25 mouse cellular contexts compared by ENCODE assay signal in the genomic region with DNA sequence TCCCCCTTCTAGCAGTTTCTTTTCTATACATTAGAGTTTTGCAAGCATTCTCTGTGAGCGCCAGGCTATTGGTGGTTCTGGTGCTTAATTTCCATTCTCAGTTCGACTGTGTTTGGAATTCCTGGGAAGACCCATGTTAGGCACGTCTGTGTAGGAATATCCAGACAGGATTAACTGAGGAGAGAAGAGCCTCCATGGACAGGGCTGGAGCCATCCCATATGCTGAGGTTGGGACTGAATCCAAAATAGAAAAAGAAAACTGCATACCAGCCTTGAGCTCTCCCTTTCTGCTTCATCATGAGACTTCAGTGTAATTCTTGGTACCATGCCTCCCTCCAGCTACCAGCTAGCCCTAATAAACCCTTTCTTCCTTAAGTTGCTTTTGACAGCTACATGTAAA.
DNase-seq lines count a peak whose midpoint lies in the region; ATAC-seq and TF ChIP-seq lines count a peak whose summit lies in the region.
"Had no signal": no experiment of that assay in that cellular context is flagged by ENCODE, and none has a peak within 500 bp of the region (broad histone marks: within the 10 kb centered on the region; RNA-seq: fewer than 3 reads in every experiment).

No protein-coding gene starts in this region.

- no peak overlapping the region for H3K9ac ChIP-seq in intestine, embryonic 14.5 days (ENCODE audit: low read length)
- no peak overlapping the region for H3K9ac ChIP-seq in intestine, postnatal 0 days (ENCODE audit: low read depth, low read length)
- no peak overlapping the region for H3K9ac ChIP-seq in lung, embryonic 14.5 days
- H3K9ac ChIP-seq in intestine, embryonic 16.5 days (ENCODE audit: low read depth, low read length) = no peak overlapping the region
- no peak overlapping the region for H3K9ac ChIP-seq in stomach, embryonic 16.5 days (ENCODE audit: low read length)
- H3K9ac ChIP-seq: embryonic facial prominence, embryonic 13.5 days; forebrain, embryonic 13.5 days; hindbrain, embryonic 13.5 days had no signal

- TF ChIP-seq POLR2A in lung, adult 2 months (IDR thresholded peaks at IDR 0.05; ENCODE audit: borderline replicate concordance, extremely low read depth, low read depth, low read length) = no peak

- 35% methylated on average over 3 of the region's 3 CpGs for WGBS in intestine, embryonic 14.5 days
- 62% methylated on average over 3 of the region's 3 CpGs for WGBS in intestine, postnatal 0 days
- 46% methylated on average over 3 of the region's 3 CpGs for WGBS in lung, embryonic 14.5 days
- WGBS in lung, adult 2 months = 73% methylated on average over 3 of the region's 3 CpGs
- WGBS in intestine, embryonic 16.5 days = 44% methylated on average over 3 of the region's 3 CpGs
- 34% methylated on average over 3 of the region's 3 CpGs for WGBS in stomach, embryonic 16.5 days

- TF ChIP-seq CTCF in intestine, postnatal 0 days (IDR thresholded peaks at IDR 0.05; ENCODE audit: low read depth) = no peak
- TF ChIP-seq CTCF in lung, embryonic 14.5 days (IDR thresholded peaks at IDR 0.05; ENCODE audit: low read depth) = no peak
- no peak for TF ChIP-seq CTCF in lung, adult 2 months (IDR thresholded peaks at IDR 0.05; ENCODE audit: insufficient read depth, low read length)

- no peaks in the 10 kb centered on the region for H3K27me3 ChIP-seq in intestine, embryonic 14.5 days (replicated peaks; ENCODE audit: control insufficient read depth, insufficient read depth, low read length)
- no peaks in the 10 kb centered on the region for H3K27me3 ChIP-seq in intestine, postnatal 0 days (replicated peaks; ENCODE audit: control insufficient read depth, insufficient read depth, low read length)
- no peaks in the 10 kb centered on the region for H3K27me3 ChIP-seq in lung, embryonic 14.5 days (ENCODE audit: insufficient read depth, low read length)
- H3K27me3 ChIP-seq in intestine, embryonic 16.5 days (replicated peaks; ENCODE audit: control insufficient read depth, insufficient read depth, low read length) = no peaks in the 10 kb centered on the region
- no peaks in the 10 kb centered on the region for H3K27me3 ChIP-seq in stomach, embryonic 16.5 days (ENCODE audit: control insufficient read depth, insufficient read depth, low read length)
- H3K27me3 ChIP-seq: embryonic facial prominence, embryonic 13.5 days; forebrain, embryonic 13.5 days; hindbrain, embryonic 13.5 days had no signal

- no peaks in the 10 kb centered on the region; the same call in 1 of the 2 replicates for H3K4me1 ChIP-seq in intestine, embryonic 14.5 days (replicated peaks; ENCODE audit: control insufficient read depth, insufficient read depth, low read length)
- no peaks in the 10 kb centered on the region for H3K4me1 ChIP-seq in intestine, postnatal 0 days (replicated peaks; ENCODE audit: control insufficient read depth, insufficient read depth, low read length)
- no peaks in the 10 kb centered on the region for H3K4me1 ChIP-seq in lung, embryonic 14.5 days (ENCODE audit: insufficient read depth)
- H3K4me1 ChIP-seq in lung, adult 2 months (ENCODE audit: control insufficient read depth, insufficient read depth, low read length) = no peaks in the 10 kb centered on the region
- H3K4me1 ChIP-seq in intestine, embryonic 16.5 days (ENCODE audit: control insufficient read depth, insufficient read depth, low read length) = no peaks in the 10 kb centered on the region
- H3K4me1 ChIP-seq in stomach, embryonic 16.5 days (ENCODE audit: control insufficient read depth, insufficient read depth, low read length) = 0 out of 2 replicates have a peak, but pooled peaks cover 3% of the 10 kb centered on the region
- H3K4me1 ChIP-seq: forebrain, embryonic 10.5 days; forebrain, embryonic 13.5 days; heart, embryonic 10.5 days; hindbrain, embryonic 10.5 days; hindbrain, embryonic 13.5 days had no signal

- H3K36me3 ChIP-seq in intestine, embryonic 14.5 days (ENCODE audit: control insufficient read depth, insufficient read depth, low read length) = no peaks in the 10 kb centered on the region
- H3K36me3 ChIP-seq in intestine, postnatal 0 days (ENCODE audit: control insufficient read depth, insufficient read depth) = no peaks in the 10 kb centered on the region
- no peaks in the 10 kb centered on the region for H3K36me3 ChIP-seq in lung, embryonic 14.5 days (ENCODE audit: insufficient read depth)
- H3K36me3 ChIP-seq in intestine, embryonic 16.5 days (ENCODE audit: control insufficient read depth, insufficient read depth, low read length) = no peaks in the 10 kb centered on the region
- H3K36me3 ChIP-seq in stomach, embryonic 16.5 days (ENCODE audit: control insufficient read depth, insufficient read depth, low read length) = no peaks in the 10 kb centered on the region
- H3K36me3 ChIP-seq: embryonic facial prominence, embryonic 13.5 days; forebrain, embryonic 10.5 days; heart, embryonic 10.5 days; hindbrain, embryonic 10.5 days; hindbrain, embryonic 13.5 days had no signal

- peak overlapping the region; percentile 38; the same call in 1 of the 2 replicates for H3K27ac ChIP-seq in intestine, embryonic 14.5 days (ENCODE audit: low read depth)
- H3K27ac ChIP-seq in intestine, postnatal 0 days (ENCODE audit: low read depth, low read length) = no peak overlapping the region
- no peak overlapping the region for H3K27ac ChIP-seq in lung, embryonic 14.5 days (ENCODE audit: low read depth)
- H3K27ac ChIP-seq in intestine, embryonic 16.5 days (ENCODE audit: low read length) = no peak overlapping the region
- peak overlapping the region; percentile 62; the same call in 1 of the 2 replicates for H3K27ac ChIP-seq in stomach, embryonic 16.5 days (ENCODE audit: low read length)
- H3K27ac ChIP-seq: embryonic facial prominence, embryonic 13.5 days; forebrain, embryonic 10.5 days; forebrain, embryonic 13.5 days; heart, adult 2 months; heart, embryonic 10.5 days; hindbrain, embryonic 10.5 days; hindbrain, embryonic 13.5 days had no signal

- DNase-seq in intestine, embryonic 14.5 days (ENCODE audit: low spot score) = peak; percentile 57
- DNase-seq in lung, embryonic 14.5 days = peak; percentile 50
- DNase-seq in lung, adult 2 months = no peak
- no peak for DNase-seq in left cerebral cortex, adult 8-10 months (ENCODE audit: low spot score in 2 of 2)
- DNase-seq: adrenal gland, adult 2 months; adrenal gland, postnatal 14 days; cerebellum, adult 11 months; cerebellum, adult 2 months; cerebellum, adult 9-11 months; cerebellum, postnatal 25 days; gastrocnemius, postnatal 10 days; gastrocnemius, postnatal 36 days; heart, adult 2 months had no signal

- no peak for ATAC-seq in intestine, embryonic 14.5 days (replicated peaks; ENCODE audit: low FRiP score, low TSS enrichment, low read depth)
- no peak for ATAC-seq in intestine, postnatal 0 days
- ATAC-seq in lung, embryonic 14.5 days (ENCODE audit: insufficient read depth) = peak; percentile 60; the same call in 1 of the 2 replicates
- peak; percentile 59; the same call in 1 of the 2 replicates for ATAC-seq in intestine, embryonic 16.5 days
- ATAC-seq in stomach, embryonic 16.5 days (ENCODE audit: insufficient read depth, low FRiP score) = peak; percentile 72; the same call in 1 of the 2 replicates
- ATAC-seq: CD4-positive, CD25-positive, alpha-beta regulatory T cell, adult 4 months; forebrain, embryonic 13.5 days; forebrain, embryonic 16.5 days; hindbrain, embryonic 16.5 days had no signal

- no peak overlapping the region for H3K4me3 ChIP-seq in intestine, embryonic 14.5 days (ENCODE audit: low read depth, low read length)
- no peak overlapping the region for H3K4me3 ChIP-seq in intestine, postnatal 0 days (ENCODE audit: low read depth, low read length)
- H3K4me3 ChIP-seq in lung, embryonic 14.5 days (ENCODE audit: low read depth, low read length) = no peak overlapping the region
- H3K4me3 ChIP-seq in lung, adult 2 months (replicated peaks; ENCODE audit: extremely low read depth, low read depth, low read length) = no peak overlapping the region
- no peak overlapping the region for H3K4me3 ChIP-seq in intestine, embryonic 16.5 days (ENCODE audit: low read length)
- no peak overlapping the region for H3K4me3 ChIP-seq in stomach, embryonic 16.5 days (replicated peaks; ENCODE audit: low read length)
- H3K4me3 ChIP-seq: embryonic facial prominence, embryonic 13.5 days; forebrain, embryonic 10.5 days; forebrain, embryonic 13.5 days; heart, adult 2 months; heart, embryonic 10.5 days; hindbrain, embryonic 10.5 days; hindbrain, embryonic 13.5 days had no signal

- H3K9me3 ChIP-seq in intestine, embryonic 14.5 days (ENCODE audit: control insufficient read depth, low read length) = no peaks in the 10 kb centered on the region
- H3K9me3 ChIP-seq in intestine, postnatal 0 days (ENCODE audit: control insufficient read depth) = no peaks in the 10 kb centered on the region
- no peaks in the 10 kb centered on the region for H3K9me3 ChIP-seq in lung, embryonic 14.5 days (ENCODE audit: low read depth, low read length)
- H3K9me3 ChIP-seq in intestine, embryonic 16.5 days (ENCODE audit: control insufficient read depth, low read length) = no peaks in the 10 kb centered on the region
- no peaks in the 10 kb centered on the region for H3K9me3 ChIP-seq in stomach, embryonic 16.5 days (replicated peaks; ENCODE audit: control insufficient read depth, low read length)
- H3K9me3 ChIP-seq: embryonic facial prominence, embryonic 13.5 days; forebrain, embryonic 10.5 days; forebrain, embryonic 13.5 days; heart, embryonic 10.5 days; hindbrain, embryonic 10.5 days; hindbrain, embryonic 13.5 days had no signal

- no peak overlapping the region for H3K4me2 ChIP-seq in intestine, embryonic 14.5 days (ENCODE audit: low read length)
- H3K4me2 ChIP-seq in intestine, postnatal 0 days (replicated peaks; ENCODE audit: low read depth) = no peak overlapping the region
- H3K4me2 ChIP-seq in lung, embryonic 14.5 days = no peak overlapping the region
- no peak overlapping the region for H3K4me2 ChIP-seq in intestine, embryonic 16.5 days (ENCODE audit: low read depth, low read length)
- H3K4me2 ChIP-seq in stomach, embryonic 16.5 days (ENCODE audit: low read depth, low read length) = no peak overlapping the region
- H3K4me2 ChIP-seq: embryonic facial prominence, embryonic 13.5 days; forebrain, embryonic 13.5 days; hindbrain, embryonic 13.5 days had no signal

Comparison
In these comparisons a context has a peak if more than half of its experiments do, and no peak if none do; other contexts are left out.
1. ATAC-seq: peak in lung, embryonic 14.5 days (single experiment), intestine, embryonic 16.5 days (single experiment) and stomach, embryonic 16.5 days (single experiment); none in intestine, embryonic 14.5 days (single experiment) and intestine, postnatal 0 days (single experiment).
2. DNase-seq: peak in intestine, embryonic 14.5 days (single experiment) and lung, embryonic 14.5 days (single experiment); none in lung, adult 2 months (single experiment) and left cerebral cortex, adult 8-10 months (0 of 2).
3. H3K27ac ChIP-seq: peak in intestine, embryonic 14.5 days (single experiment) and stomach, embryonic 16.5 days (single experiment); none in intestine, postnatal 0 days (single experiment), lung, embryonic 14.5 days (single experiment) and intestine, embryonic 16.5 days (single experiment).